Mouse (Mus musculus): ENCODE results near the gene Gm20388. TPM values are rescaled to one million over a fixed set of nuclear protein-coding genes. Genes with fewer than 3 reads are reported as not detected.

The Gm20388 gene
- polyA plus RNA-seq, 1 experiment from 2014 or later: 1.7 TPM

DNA sequence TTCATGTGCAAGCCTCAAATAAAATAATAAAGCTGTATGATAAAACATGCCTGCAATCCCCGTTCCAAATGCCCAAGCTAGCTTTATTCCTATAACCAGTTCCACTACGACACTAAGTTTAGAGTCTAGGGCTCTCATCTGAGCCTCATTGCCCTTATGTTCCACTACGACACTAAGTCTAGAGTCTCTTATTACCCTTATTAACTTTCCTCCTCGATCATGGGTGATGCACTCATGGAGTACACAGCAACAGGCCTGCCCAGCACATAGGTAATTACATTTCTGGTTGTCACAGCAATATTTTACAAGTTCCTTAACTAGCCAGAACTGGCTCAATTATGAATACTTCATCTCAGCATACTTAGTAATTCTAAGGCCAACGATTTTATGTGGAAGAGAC, 3095.2 kb downstream of the Gm20388 start:
- no peaks in the 10 kb centered on the region for H3K9me3 ChIP-seq
- H3K4me1 ChIP-seq (replicated peaks): peaks cover 16% of the 10 kb centered on the region
- 0 out of 2 replicates have a peak, but pooled peaks cover 11% of the 10 kb centered on the region for H3K36me3 ChIP-seq
- no peak overlapping the region for H3K4me3 ChIP-seq
- H3K27me3 ChIP-seq (ENCODE audit: insufficient read depth, poor library complexity, severe bottlenecking): no peaks in the 10 kb centered on the region
- no peak for DNase-seq (ENCODE audit: low spot score)
- no peak overlapping the region for H3K27ac ChIP-seq
- 88% methylated on average over 5 of the region's 5 CpGs for WGBS

DNA sequence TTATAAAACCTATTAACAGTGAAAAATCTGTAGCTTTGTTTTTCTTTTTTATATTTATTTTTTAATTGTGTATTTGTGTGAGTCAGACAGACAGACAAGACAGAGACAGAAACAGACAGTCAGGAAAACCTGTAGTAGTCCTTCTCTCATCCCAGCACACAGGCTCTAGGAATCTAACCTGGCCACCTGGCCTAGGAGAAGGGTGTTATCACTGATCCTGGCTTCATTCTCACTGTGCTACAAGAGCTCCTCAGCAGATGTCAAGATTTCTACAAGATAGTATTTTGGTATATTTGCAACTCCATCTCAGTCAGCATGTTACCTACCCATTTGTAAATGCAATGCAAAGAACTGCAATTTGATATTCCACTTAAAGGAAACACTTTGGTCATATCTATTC, 3100.7 kb downstream of the Gm20388 start:
- no peaks in the 10 kb centered on the region for H3K27me3 ChIP-seq (ENCODE audit: insufficient read depth, poor library complexity, severe bottlenecking)
- no peaks in the 10 kb centered on the region for H3K9me3 ChIP-seq
- DNase-seq (ENCODE audit: low spot score): no peak
- H3K4me3 ChIP-seq: no peak overlapping the region
- peaks cover 17% of the 10 kb centered on the region; the same call in 1 of the 2 replicates for H3K36me3 ChIP-seq
- H3K4me1 ChIP-seq (replicated peaks): no peaks in the 10 kb centered on the region; the same call in 1 of the 2 replicates
- H3K27ac ChIP-seq: no peak overlapping the region

DNA sequence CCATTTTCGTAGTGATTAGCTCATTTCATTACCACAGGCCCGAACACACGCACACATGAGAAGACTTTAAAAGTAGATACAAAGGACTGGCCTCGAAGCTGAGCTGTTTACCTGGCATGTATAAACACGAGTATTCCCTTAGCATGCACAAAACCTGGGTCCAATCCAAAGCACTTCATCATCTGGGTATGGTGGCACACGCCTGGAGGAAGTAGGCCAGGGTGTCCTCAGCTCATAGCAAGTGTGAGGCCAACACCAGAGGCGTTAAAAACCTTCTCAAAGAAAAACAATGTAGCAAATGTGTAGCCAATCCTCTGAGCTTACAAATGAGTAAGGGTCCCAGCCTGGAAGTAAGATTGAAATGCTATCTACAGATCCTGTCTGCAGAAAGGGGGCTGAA, 3103.8 kb downstream of the Gm20388 start:
- H3K4me1 ChIP-seq (replicated peaks): peaks cover 16% of the 10 kb centered on the region
- 95% methylated on average over 7 of the region's 7 CpGs for WGBS
- H3K27ac ChIP-seq: no peak overlapping the region
- DNase-seq (ENCODE audit: low spot score): no peak
- H3K9me3 ChIP-seq: no peaks in the 10 kb centered on the region
- H3K4me3 ChIP-seq: no peak overlapping the region
- no peaks in the 10 kb centered on the region for H3K27me3 ChIP-seq (ENCODE audit: insufficient read depth, poor library complexity, severe bottlenecking)
- H3K36me3 ChIP-seq: peaks cover 27% of the 10 kb centered on the region

DNA sequence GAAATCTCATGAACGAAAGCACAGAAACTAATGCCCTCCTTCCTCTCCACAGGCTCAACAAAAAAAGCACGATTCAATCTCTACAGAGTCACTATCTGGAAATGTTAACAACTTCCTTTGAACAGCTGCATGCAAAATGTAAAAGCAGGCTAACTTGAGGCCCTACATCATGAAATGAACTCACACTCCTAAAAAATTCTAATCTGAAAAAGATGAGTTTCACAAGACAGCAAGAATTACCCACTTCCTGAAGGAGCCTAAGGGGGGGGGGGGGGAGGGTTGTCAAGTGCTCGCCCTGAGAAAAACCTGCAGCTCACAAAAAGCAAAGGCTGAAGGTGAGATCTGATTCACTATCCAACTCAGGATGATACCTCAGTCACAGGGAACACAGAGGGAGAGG, 3104.4 kb downstream of the Gm20388 start:
- Histone ChIP-seq H3K4me1 (replicated peaks) (peaks cover 16% of the 10 kb centered on the region), H3K9me3 (no peaks in the 10 kb centered on the region), H3K27me3 (ENCODE audit: insufficient read depth, poor library complexity, severe bottlenecking) (no peaks in the 10 kb centered on the region), H3K4me3 (no peak overlapping the region), H3K36me3 (peaks cover 22% of the 10 kb centered on the region), H3K27ac (no peak overlapping the region)
- no peak for DNase-seq (ENCODE audit: low spot score)
- 90% methylated on average over 3 of the region's 3 CpGs for WGBS

DNA sequence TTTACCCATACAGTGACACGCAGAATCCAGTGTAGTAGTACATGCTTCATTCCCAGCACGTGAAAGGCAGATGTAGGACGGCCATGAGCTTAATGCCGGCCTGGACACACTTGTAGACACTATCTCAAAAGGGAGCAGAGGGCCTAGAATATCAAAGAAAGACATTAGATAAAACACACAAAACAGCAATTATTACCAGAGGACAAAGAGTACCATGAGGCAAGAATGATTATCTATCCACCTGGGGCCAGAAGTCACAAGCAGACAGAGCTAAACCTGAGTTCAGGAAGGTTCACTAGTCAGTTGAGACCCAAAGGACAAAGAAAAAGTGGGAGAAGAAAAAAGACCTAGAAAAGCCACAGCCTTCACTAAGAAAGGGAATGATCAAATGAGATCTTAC, 3106.5 kb downstream of the Gm20388 start:
- WGBS: 93% methylated on average over 4 of the region's 4 CpGs
- peaks cover 17% of the 10 kb centered on the region for H3K36me3 ChIP-seq
- no peaks in the 10 kb centered on the region for H3K27me3 ChIP-seq (ENCODE audit: insufficient read depth, poor library complexity, severe bottlenecking)

DNA sequence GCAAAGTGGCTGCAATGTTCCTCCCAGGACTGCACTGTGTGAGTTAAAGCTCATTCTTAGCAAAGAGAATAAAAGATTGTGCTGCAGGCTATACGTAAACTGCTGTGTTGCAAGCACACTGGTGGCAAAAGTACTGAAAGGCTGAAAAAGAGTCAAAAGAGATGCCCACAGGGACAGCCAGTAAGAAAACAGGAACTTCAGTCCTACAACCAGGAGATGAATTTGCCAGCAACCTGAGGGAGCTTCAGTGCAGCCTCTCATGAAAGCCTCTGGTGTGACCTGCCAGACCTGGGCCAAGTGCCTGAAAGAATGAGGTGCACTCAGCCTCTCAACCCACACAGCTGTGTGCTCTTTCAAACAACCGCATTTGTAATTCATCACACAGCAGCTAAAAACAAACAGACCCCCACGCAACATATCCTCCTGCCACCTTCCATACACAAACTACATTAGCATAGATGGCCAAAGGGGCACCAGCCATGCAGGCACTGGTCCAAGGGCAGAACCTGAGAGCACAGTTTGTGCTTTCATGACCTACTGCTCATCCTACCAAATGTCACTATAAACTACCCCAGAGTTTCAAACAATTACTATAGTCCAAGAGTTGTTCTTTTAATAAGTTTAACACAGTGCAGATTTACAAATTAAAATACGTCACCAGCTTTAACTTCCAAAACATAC, 3108.0 kb downstream of the Gm20388 start:
- no peak overlapping the region for H3K4me3 ChIP-seq
- no peaks in the 10 kb centered on the region for H3K9me3 ChIP-seq
- H3K36me3 ChIP-seq: peaks cover 22% of the 10 kb centered on the region
- no peak for DNase-seq (ENCODE audit: low spot score)
- no peaks in the 10 kb centered on the region for H3K27me3 ChIP-seq (ENCODE audit: insufficient read depth, poor library complexity, severe bottlenecking)
- 87% methylated on average over 4 of the region's 4 CpGs for WGBS
- H3K4me1 ChIP-seq (replicated peaks): peaks cover 16% of the 10 kb centered on the region
- 0 out of 2 replicates have a peak overlapping the region, but pooled peaks have one; percentile 35 for H3K27ac ChIP-seq

More for the DNA sequence above, 3106.5 kb downstream of the Gm20388 start:
- peaks cover 16% of the 10 kb centered on the region for H3K4me1 ChIP-seq (replicated peaks)
- no peak overlapping the region for H3K4me3 ChIP-seq
- DNase-seq (ENCODE audit: low spot score): no peak
- H3K27ac ChIP-seq: no peak overlapping the region
- no peaks in the 10 kb centered on the region for H3K9me3 ChIP-seq

DNA sequence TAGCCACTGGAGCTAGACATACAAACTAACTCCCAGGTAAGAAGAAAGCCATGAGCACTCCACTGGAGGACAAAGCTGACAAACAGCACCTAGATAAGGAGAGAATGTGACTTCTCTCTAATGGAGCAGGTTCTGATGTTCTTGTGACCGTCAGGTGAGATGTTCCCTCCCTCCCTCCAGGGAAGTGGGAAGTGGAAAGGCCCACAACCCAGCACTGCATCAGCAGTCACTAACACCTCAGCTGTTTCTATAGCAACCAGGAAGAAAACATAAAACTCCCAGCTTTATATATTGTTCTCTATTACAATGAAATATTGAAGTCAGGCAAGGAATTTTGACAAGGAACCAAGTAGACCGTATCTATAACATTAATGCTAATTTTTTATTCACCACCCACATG, 3109.4 kb downstream of the Gm20388 start:
- DNase-seq (ENCODE audit: low spot score): no peak
- no peak overlapping the region for H3K27ac ChIP-seq
- H3K4me3 ChIP-seq: no peak overlapping the region
- 88% methylated on average over 2 of the region's 2 CpGs for WGBS
- H3K4me1 ChIP-seq (replicated peaks): peaks cover 16% of the 10 kb centered on the region
- H3K27me3 ChIP-seq (ENCODE audit: insufficient read depth, poor library complexity, severe bottlenecking): no peaks in the 10 kb centered on the region
- H3K9me3 ChIP-seq: no peaks in the 10 kb centered on the region
- peaks cover 22% of the 10 kb centered on the region for H3K36me3 ChIP-seq

DNA sequence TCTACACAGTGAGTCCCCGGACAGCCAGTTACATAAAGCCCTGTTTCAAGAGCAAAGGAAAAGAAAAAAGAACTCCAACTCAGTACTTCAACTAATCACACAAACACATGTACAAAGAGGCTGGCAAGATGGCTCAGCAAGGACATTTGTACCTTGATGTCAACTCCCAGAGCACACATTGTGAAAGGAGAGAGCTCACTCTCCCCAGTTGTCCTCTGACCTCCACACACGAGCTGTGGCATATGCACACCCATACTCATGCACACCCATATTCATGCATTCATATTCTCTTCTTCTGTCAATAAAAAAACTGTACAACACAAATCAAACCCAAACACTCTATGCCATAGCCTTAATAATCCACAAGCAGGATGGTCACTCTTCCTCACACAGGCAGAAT, 3110.2 kb downstream of the Gm20388 start:
- WGBS: 86% methylated on average over 2 of the region's 2 CpGs
- H3K9me3 ChIP-seq: no peaks in the 10 kb centered on the region
- DNase-seq (ENCODE audit: low spot score): no peak
- peaks cover 20% of the 10 kb centered on the region for H3K36me3 ChIP-seq
- H3K4me1 ChIP-seq (replicated peaks): peaks cover 16% of the 10 kb centered on the region
- H3K4me3 ChIP-seq: no peak overlapping the region
- no peaks in the 10 kb centered on the region for H3K27me3 ChIP-seq (ENCODE audit: insufficient read depth, poor library complexity, severe bottlenecking)
- H3K27ac ChIP-seq: no peak overlapping the region

DNA sequence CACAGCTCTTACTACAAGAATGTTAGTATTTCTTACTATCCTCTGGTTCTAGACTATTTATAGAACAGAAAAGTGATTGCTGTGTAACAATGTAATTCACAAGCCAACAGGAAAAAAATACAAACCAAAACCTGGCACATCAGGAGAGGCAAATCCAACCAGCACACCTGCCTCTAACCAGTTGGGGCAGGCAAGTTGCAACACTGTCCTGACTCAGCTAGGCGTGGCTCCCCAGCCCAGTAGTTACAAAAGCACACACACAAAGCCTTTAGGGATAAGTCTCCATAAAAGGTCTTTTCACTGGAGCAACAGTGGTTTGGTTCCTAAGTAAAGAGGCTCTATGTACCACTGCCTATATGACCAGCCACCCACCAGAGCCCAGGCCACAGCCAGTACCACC, 3110.6 kb downstream of the Gm20388 start:
- Histone ChIP-seq H3K27ac (no peak overlapping the region), H3K36me3 (peaks cover 16% of the 10 kb centered on the region), H3K4me3 (no peak overlapping the region), H3K27me3 (ENCODE audit: insufficient read depth, poor library complexity, severe bottlenecking) (no peaks in the 10 kb centered on the region), H3K4me1 (replicated peaks) (peaks cover 16% of the 10 kb centered on the region), H3K9me3 (no peaks in the 10 kb centered on the region)
- WGBS: 96% methylated on average over 1 of the region's 1 CpGs
- DNase-seq (ENCODE audit: low spot score): no peak

DNA sequence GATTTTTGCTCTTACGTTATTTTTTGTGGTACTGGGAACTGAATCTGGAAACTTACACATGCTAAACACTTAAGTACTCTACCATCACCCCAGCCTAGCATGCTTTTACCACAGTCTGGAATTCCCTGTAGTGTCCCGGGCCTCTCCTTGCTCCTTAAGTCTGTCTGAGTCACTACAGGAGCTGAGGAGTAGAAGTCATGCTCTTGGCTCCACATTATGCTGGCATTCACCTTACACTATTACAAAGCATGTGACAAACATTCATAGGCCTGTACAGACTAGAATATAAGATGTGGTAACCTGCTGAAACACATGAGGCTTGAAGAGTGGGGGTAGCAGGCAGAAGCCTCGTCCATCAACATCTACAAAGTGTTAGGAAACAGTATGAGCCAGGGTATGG, 3112.1 kb downstream of the Gm20388 start:
- WGBS: 83% methylated on average over 3 of the region's 3 CpGs
- H3K27me3 ChIP-seq (ENCODE audit: insufficient read depth, poor library complexity, severe bottlenecking): no peaks in the 10 kb centered on the region

DNA sequence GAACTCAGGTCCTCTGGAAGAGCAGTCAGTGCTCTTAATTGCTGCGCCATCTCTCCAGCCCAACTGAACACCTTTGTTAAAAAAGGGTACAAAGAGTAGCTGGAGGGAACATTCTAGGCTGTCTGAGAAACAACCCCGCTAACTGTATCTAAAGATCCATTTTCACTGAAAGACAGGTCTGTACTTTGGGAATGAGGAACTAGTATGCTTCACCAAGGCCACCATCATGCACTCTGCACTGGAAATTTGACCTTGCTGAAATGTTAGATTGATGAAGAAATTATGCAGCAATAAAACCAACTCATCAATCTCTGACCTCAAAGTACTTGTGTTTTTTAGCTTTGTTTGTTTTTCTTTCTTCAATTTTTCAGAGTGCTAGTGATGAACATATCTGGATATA, 3113.6 kb downstream of the Gm20388 start:
- WGBS: 94% methylated on average over 2 of the region's 2 CpGs
- H3K27me3 ChIP-seq (ENCODE audit: insufficient read depth, poor library complexity, severe bottlenecking): no peaks in the 10 kb centered on the region

More for the DNA sequence above, 3112.1 kb downstream of the Gm20388 start:
- Histone ChIP-seq H3K27ac (no peak overlapping the region), H3K4me3 (no peak overlapping the region), H3K4me1 (replicated peaks) (peaks cover 13% of the 10 kb centered on the region), H3K36me3 (peaks cover 13% of the 10 kb centered on the region), H3K9me3 (no peaks in the 10 kb centered on the region)
- no peak for DNase-seq (ENCODE audit: low spot score)

DNA sequence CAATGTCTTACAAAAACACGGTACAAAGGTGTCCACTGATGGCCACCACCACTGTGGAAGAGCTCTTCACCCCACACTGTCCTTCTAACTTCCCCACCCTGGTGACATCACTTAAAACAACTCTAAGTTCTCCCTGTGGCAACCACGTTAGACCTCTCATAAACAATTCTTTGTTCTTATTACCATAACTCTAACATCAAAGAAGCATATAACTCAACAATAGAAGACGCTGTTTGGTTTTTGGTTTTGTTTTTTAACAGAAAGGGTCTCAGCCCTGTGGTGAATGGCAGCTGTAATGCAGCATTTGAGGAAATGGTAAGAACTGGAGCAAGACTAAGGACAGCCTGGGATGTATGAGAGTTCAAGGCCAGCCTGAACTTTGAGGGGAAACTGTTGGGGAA, 3115.3 kb downstream of the Gm20388 start:
- 92% methylated on average over 3 of the region's 3 CpGs for WGBS
- no peak for DNase-seq (ENCODE audit: low spot score)

More for the DNA sequence above, 3113.6 kb downstream of the Gm20388 start:
- H3K36me3 ChIP-seq: peaks cover 21% of the 10 kb centered on the region
- no peak overlapping the region for H3K27ac ChIP-seq
- no peaks in the 10 kb centered on the region for H3K4me1 ChIP-seq (replicated peaks)
- H3K9me3 ChIP-seq: no peaks in the 10 kb centered on the region
- no peak overlapping the region for H3K4me3 ChIP-seq
- no peak for DNase-seq (ENCODE audit: low spot score)

DNA sequence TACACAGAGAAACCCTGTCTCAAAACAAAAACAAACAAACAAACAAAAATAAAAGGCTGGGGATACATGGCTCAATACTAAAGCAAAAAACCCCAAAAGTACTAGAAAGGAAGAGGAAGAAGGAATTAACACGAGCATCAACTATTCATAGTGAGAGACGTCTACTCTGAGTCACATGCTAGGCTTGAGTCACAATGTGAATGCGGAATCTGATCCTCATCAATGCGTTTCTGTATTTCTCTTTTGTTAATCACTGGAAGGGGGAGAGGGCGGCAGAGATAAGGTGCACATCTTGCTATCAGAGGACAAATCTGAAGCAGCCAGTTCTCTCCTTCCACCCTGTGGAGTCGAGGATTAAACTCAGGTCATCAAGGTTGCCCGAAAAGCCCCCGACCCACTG, 3117.1 kb downstream of the Gm20388 start:
- Histone ChIP-seq H3K36me3 (peaks cover 31% of the 10 kb centered on the region), H3K9me3 (no peaks in the 10 kb centered on the region)
- WGBS: 93% methylated on average over 8 of the region's 8 CpGs

More for the DNA sequence above, 3115.3 kb downstream of the Gm20388 start:
- H3K27ac ChIP-seq: no peak overlapping the region
- H3K36me3 ChIP-seq: peaks cover 33% of the 10 kb centered on the region
- H3K9me3 ChIP-seq: no peaks in the 10 kb centered on the region
- H3K4me1 ChIP-seq (replicated peaks): no peaks in the 10 kb centered on the region
- H3K27me3 ChIP-seq (ENCODE audit: insufficient read depth, poor library complexity, severe bottlenecking): no peaks in the 10 kb centered on the region
- no peak overlapping the region for H3K4me3 ChIP-seq

More for the DNA sequence above, 3117.1 kb downstream of the Gm20388 start:
- Histone ChIP-seq H3K4me3 (no peak overlapping the region), H3K4me1 (replicated peaks) (no peaks in the 10 kb centered on the region), H3K27ac (no peak overlapping the region), H3K27me3 (ENCODE audit: insufficient read depth, poor library complexity, severe bottlenecking) (no peaks in the 10 kb centered on the region)
- DNase-seq (ENCODE audit: low spot score): no peak

Measured in hindbrain, embryonic 10.5 days (tissue).